Mouse (Mus musculus) midbrain, embryonic 11.5 days (tissue): ENCODE results near the gene Zswim2. TPM values are rescaled to one million over a fixed set of nuclear protein-coding genes. Genes with fewer than 3 reads are reported as not detected.
A peak's percentile ranks its signal among the peaks of the same experiment; 100 is the strongest.
"Not testable (repeated sequence)": the region's sequence is repeated elsewhere in the genome, so short reads cannot be mapped to it uniquely, and the experiment has no call there.

ENCODE experiments used
- ATAC-seq: fragments of 200-750 bp; cut with Nextera tagmentation; 2 replicates; pipeline ENCODE4 v1.8.0; 2017; ENCODE audit warnings: moderate TSS enrichment, moderate library complexity; ENCODE audit not compliant: low FRiP score
- DNase-seq: peaks from one replicate; pipeline ENCODE4 v3.0.0; 2015; ENCODE audit warnings: low spot score; ENCODE audit errors: missing footprints
- H3K27ac ChIP-seq: fragments of 300-500 bp; sonication (generic); 2 replicates; pipeline ENCODE4 v1.5.1; 2014; ENCODE audit warnings: low read depth, low read length
- H3K27me3 ChIP-seq: fragments of 300-500 bp; sonication (generic); 2 replicates; pipeline ENCODE4 v1.6.1; 2014; ENCODE audit warnings: mild to moderate bottlenecking, low read length, moderate library complexity, mixed read lengths; ENCODE audit not compliant: control insufficient read depth, insufficient read depth
- H3K36me3 ChIP-seq: fragments of 300-500 bp; sonication (generic); 2 replicates; pipeline ENCODE4 v1.6.1; 2014; ENCODE audit warnings: mild to moderate bottlenecking, low read length, moderate library complexity, mixed read lengths; ENCODE audit not compliant: control insufficient read depth, insufficient read depth
- H3K4me1 ChIP-seq: fragments of 300-500 bp; sonication (generic); 2 replicates; pipeline ENCODE4 v1.6.1; 2014; ENCODE audit warnings: low read length; ENCODE audit not compliant: control insufficient read depth, insufficient read depth
- H3K4me2 ChIP-seq: fragments of 300-500 bp; sonication (generic); 2 replicates; pipeline ENCODE4 v1.6.1; 2014; ENCODE audit warnings: mild to moderate bottlenecking, moderate library complexity
- H3K4me3 ChIP-seq: fragments of 300-500 bp; sonication (generic); 2 replicates; pipeline ENCODE4 v1.5.1; 2014; ENCODE audit warnings: low read depth, low read length
- H3K9ac ChIP-seq: fragments of 300-500 bp; sonication (generic); 2 replicates; pipeline ENCODE4 v1.6.1; 2014; ENCODE audit warnings: low read length
- H3K9me3 ChIP-seq: fragments of 300-500 bp; sonication (generic); 2 replicates; pipeline ENCODE4 v1.6.1; 2016; ENCODE audit warnings: low read length; ENCODE audit not compliant: control insufficient read depth
- WGBS: fragments of 180-500 bp; shearing (Covaris S2); extraction: QIAGEN DNeasy Blood & Tissue Kit; methylation state at CpG from one replicate; pipeline ENCODE4 v1.1.7; 2014; 5-methylcytosine and 5-hydroxymethylcytosine counted together
- polyA plus RNA-seq: library from polyadenylated mRNA; unstranded; fragments of >200 nt; fragmentation: Nextera tagmentation; extraction: Ambion mirVana; gene quantifications from 2 replicates; pipeline ENCODE4 v1.2.1, GENCODE M21; 2014

The Zswim2 gene
- not detected in 2 replicates for polyA plus RNA-seq

GRCm38 (mm10) chr2:83940931-83941361, at the start of gene Zswim2:
Zswim2 (minus strand) TSS chr2:83941228.
- Histone ChIP-seq H3K4me3 (no peak within 1 kb of the TSS), H3K4me1 (no peaks in the 10 kb centered on the region), H3K36me3 (no peaks in the 10 kb centered on the region), H3K9ac (no peak within 1 kb of the TSS), H3K9me3 (no peaks in the 10 kb centered on the region), H3K27ac (no peak within 1 kb of the TSS), H3K4me2 (peak within 1 kb of the TSS; percentile 26), H3K27me3 (no peaks in the 10 kb centered on the region)
- WGBS: 0% methylated on average over 20 of the region's 20 CpGs
- DNase-seq (peak; percentile 98), ATAC-seq (peak; percentile 99)

- not testable (repeated sequence) for H3K4me3 ChIP-seq, H3K4me1 ChIP-seq, ATAC-seq, H3K9ac ChIP-seq, DNase-seq, H3K27me3 ChIP-seq, H3K36me3 ChIP-seq, H3K4me2 ChIP-seq, H3K27ac ChIP-seq, H3K9me3 ChIP-seq
- WGBS: no CpG with 5 or more reads among the region's 6 CpGs
Observed at GRCm38 (mm10) chr2:83990253-83990652, 49.2 kb upstream of the Zswim2 start, which contains the start of gene Gm13691. Gm13691 (plus strand) TSS chr2:83990553.

- ATAC-seq, DNase-seq: not testable (repeated sequence)
- WGBS: no CpG with 5 or more reads among the region's 6 CpGs
Observed at GRCm38 (mm10) chr2:83984443-83984842, 43.4 kb upstream of the Zswim2 start, which contains the start of gene Gm13697. Gm13697 (plus strand) TSS chr2:83984743.

GRCm38 (mm10) chr2:83978633-83979032, 37.6 kb upstream of the Zswim2 start, which contains the start of gene Gm13694:
Gm13694 (plus strand) TSS chr2:83978933.
- not testable (repeated sequence) for H3K27ac ChIP-seq, H3K9ac ChIP-seq, H3K27me3 ChIP-seq, H3K36me3 ChIP-seq, ATAC-seq, H3K4me3 ChIP-seq, H3K4me1 ChIP-seq, DNase-seq, H3K4me2 ChIP-seq, H3K9me3 ChIP-seq
- whole genome bisulfite sequencing: no CpG with 5 or more reads among the region's 6 CpGs

More at GRCm38 (mm10) chr2:83984443-83984842, 43.4 kb upstream of the Zswim2 start, which contains the start of gene Gm13697:
- H3K27me3 ChIP-seq, H3K4me2 ChIP-seq, H3K4me1 ChIP-seq, H3K9me3 ChIP-seq, H3K9ac ChIP-seq, H3K4me3 ChIP-seq, H3K27ac ChIP-seq, H3K36me3 ChIP-seq: not testable (repeated sequence)

GRCm38 (mm10) chr2:83972823-83973222, 31.8 kb upstream of the Zswim2 start, which contains the start of gene Gm13696:
Gm13696 (plus strand) TSS chr2:83973123.
- H3K9me3 ChIP-seq, H3K4me3 ChIP-seq, H3K4me2 ChIP-seq, H3K9ac ChIP-seq, H3K27ac ChIP-seq, ATAC-seq, DNase-seq, H3K36me3 ChIP-seq, H3K4me1 ChIP-seq, H3K27me3 ChIP-seq: not testable (repeated sequence)
- no CpG with 5 or more reads among the region's 6 CpGs for WGBS

- not testable (repeated sequence) for H3K27ac ChIP-seq, H3K9me3 ChIP-seq, H3K4me2 ChIP-seq, H3K4me1 ChIP-seq, H3K27me3 ChIP-seq, H3K4me3 ChIP-seq, H3K9ac ChIP-seq, ATAC-seq, DNase-seq, H3K36me3 ChIP-seq
- no CpG with 5 or more reads among the region's 6 CpGs for WGBS
Observed at GRCm38 (mm10) chr2:83967013-83967412, 26.0 kb upstream of the Zswim2 start, which contains the start of gene Gm13695. Gm13695 (plus strand) TSS chr2:83967313.

- not testable (repeated sequence) for ATAC-seq, H3K27me3 ChIP-seq, H3K9ac ChIP-seq, H3K36me3 ChIP-seq, H3K9me3 ChIP-seq, H3K27ac ChIP-seq, H3K4me3 ChIP-seq, H3K4me2 ChIP-seq, H3K4me1 ChIP-seq, DNase-seq
- no CpG with 5 or more reads among the region's 6 CpGs for WGBS
Observed at GRCm38 (mm10) chr2:83961203-83961602, 20.2 kb upstream of the Zswim2 start, which contains the start of gene Gm13693. Gm13693 (plus strand) TSS chr2:83961503.

GRCm38 (mm10) chr2:83955393-83955792, 14.4 kb upstream of the Zswim2 start, which contains the start of gene Gm13698:
Gm13698 (plus strand) TSS chr2:83955693.
- not testable (repeated sequence) for H3K4me3 ChIP-seq, H3K27me3 ChIP-seq, H3K36me3 ChIP-seq, H3K27ac ChIP-seq, ATAC-seq, H3K4me1 ChIP-seq, DNase-seq, H3K9me3 ChIP-seq, H3K9ac ChIP-seq, H3K4me2 ChIP-seq
- WGBS: no CpG with 5 or more reads among the region's 6 CpGs

GRCm38 (mm10) chr2:83941792-83942191, 764 bp upstream of the Zswim2 start:
- WGBS: 76% methylated on average over 4 of the region's 4 CpGs
- ATAC-seq (no peak), DNase-seq (no peak)
- Histone ChIP-seq H3K9ac (no peak overlapping the region), H3K4me1 (no peaks in the 10 kb centered on the region), H3K27ac (no peak overlapping the region), H3K36me3 (no peaks in the 10 kb centered on the region), H3K4me2 (no peak overlapping the region), H3K4me3 (no peak overlapping the region), H3K27me3 (no peaks in the 10 kb centered on the region), H3K9me3 (no peaks in the 10 kb centered on the region)
